Mouse (Mus musculus): ENCODE measurements at regions not wholly inside any gene's neighbourhood (a gene's known extent, or its start where the extent isn't known, plus 50 kb on each side); places are given as distances from the start of the nearest gene placed in this dataset.

DNA sequence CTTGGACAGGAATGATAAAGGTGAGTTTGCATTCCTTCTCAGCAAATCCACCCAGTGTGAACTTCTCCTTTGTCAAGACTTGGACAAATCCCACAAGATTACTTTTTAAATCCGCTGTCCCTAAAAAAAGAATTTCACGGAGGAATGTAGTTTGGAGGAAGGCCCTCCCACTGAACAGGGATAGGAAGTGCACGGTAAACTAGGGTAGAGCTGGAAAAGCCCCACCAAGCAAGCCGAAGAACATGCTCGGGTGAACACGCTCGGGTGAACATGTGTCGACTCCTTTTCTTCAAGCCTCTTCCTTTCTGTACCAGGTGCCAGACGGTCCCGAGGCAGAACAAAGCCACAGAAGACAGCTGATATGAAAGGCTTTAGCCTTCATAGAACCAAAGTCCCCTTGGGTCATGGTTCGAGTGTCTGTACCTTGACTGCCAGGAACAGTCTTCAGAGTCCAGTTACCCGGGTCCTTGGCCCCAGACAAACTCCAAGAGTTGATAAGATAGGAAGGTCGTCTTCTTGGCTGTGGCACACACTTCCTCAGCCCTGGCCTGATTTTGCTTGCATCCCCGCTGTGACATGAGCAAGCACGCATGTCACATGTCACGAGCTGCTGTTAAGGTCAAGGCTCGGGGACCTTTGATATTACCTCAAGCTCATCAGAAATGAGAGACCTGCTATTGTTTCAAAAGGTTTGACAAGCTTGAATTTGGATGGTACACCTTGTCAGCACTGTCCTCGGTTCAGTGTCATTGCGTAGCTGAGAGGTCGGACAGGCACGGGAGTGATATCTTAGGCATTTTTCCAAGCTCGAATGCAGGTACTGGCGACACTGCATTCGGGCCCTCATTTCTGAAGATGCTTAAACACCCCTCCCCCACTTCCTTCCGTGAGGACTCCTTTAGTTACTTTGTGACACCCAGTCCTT is 51.5 kb upstream of the Ryk start:
- intact Hi-C loops (cut with DNase I) = no loop called here
- DNase-seq = peak in 1 of 2 experiments; percentile 6

GRCm38 (mm10) chr9:102784329-102785026 is 50.2 kb upstream of the Ryk start:
- intact Hi-C loops (cut with DNase I) = loop anchor here (1.0 to 5.0 kb wide), 2 partner anchors 83 to 148 kb away; no protein-coding TSS in a partner anchor

More at GRCm38 (mm10) chr9:102784329-102785026, 50.2 kb upstream of the Ryk start:
- DNase-seq = peak; percentile 88 to 92

Data from gastrocnemius, postnatal 36 days (tissue).